Mouse (Mus musculus) embryonic facial prominence, embryonic 13.5 days (tissue): Measurements from ENCODE around the gene Olfr218. TPM values are rescaled to one million over a fixed set of nuclear protein-coding genes. Genes with fewer than 3 reads are reported as not detected.
"Not testable (repeated sequence)": the region's sequence is repeated elsewhere in the genome, so short reads cannot be mapped to it uniquely, and the experiment has no call there.

Experiments used
- ATAC-seq: fragments of 200-750 bp; cut with Nextera tagmentation; 2 replicates; pipeline ENCODE4 v1.8.0; 2017; ENCODE audit warnings: low read depth; ENCODE audit not compliant: insufficient number of reproducible peaks, insufficient read depth, low FRiP score, low TSS enrichment
- H3K27ac ChIP-seq: fragments of 300-500 bp; sonication (generic); 2 replicates; pipeline ENCODE4 v1.5.1; 2015; ENCODE audit warnings: moderate library complexity, mild to moderate bottlenecking, inconsistent platforms
- H3K27me3 ChIP-seq: fragments of 300-500 bp; sonication (generic); 2 replicates; pipeline ENCODE4 v1.6.1; 2015; ENCODE audit warnings: mild to moderate bottlenecking, inconsistent platforms
- H3K36me3 ChIP-seq: fragments of 300-500 bp; sonication (generic); 2 replicates; pipeline ENCODE4 v1.6.1; 2015; ENCODE audit warnings: mild to moderate bottlenecking, inconsistent platforms
- H3K4me1 ChIP-seq: fragments of 300-500 bp; sonication (generic); 2 replicates; pipeline ENCODE4 v1.6.1; 2015; ENCODE audit warnings: inconsistent platforms
- H3K4me2 ChIP-seq: fragments of 300-500 bp; sonication (generic); 2 replicates; pipeline ENCODE4 v1.6.1; 2015; ENCODE audit warnings: moderate library complexity, mild to moderate bottlenecking, inconsistent platforms
- H3K4me3 ChIP-seq: fragments of 300-500 bp; sonication (generic); 2 replicates; pipeline ENCODE4 v1.5.1; 2015; ENCODE audit warnings: mild to moderate bottlenecking, inconsistent platforms
- H3K9ac ChIP-seq: fragments of 300-500 bp; sonication (generic); 2 replicates; pipeline ENCODE4 v1.6.1; 2015; ENCODE audit warnings: mild to moderate bottlenecking, inconsistent platforms
- H3K9me3 ChIP-seq: fragments of 300-500 bp; sonication (generic); 2 replicates; pipeline ENCODE4 v1.6.1; 2016; ENCODE audit warnings: inconsistent platforms
- WGBS: fragments of 180-500 bp; shearing (Covaris S2); methylation state at CpG from one replicate; pipeline ENCODE4 v1.1.7; 2015; ENCODE audit warnings: mixed read lengths; 5-methylcytosine and 5-hydroxymethylcytosine counted together
- polyA plus RNA-seq: library from polyadenylated mRNA; unstranded; fragments of >200 nt; fragmentation: Nextera tagmentation; extraction: Ambion mirVana; gene quantifications from 2 replicates; pipeline ENCODE4 v1.2.1, GENCODE M21; 2015

Gene Olfr218
- not detected in 2 replicates for polyA plus RNA-seq

- Histone ChIP-seq H3K27me3 (no peaks in the 10 kb centered on the region), H3K36me3 (no peaks in the 10 kb centered on the region), H3K4me3 (no peak within 1 kb of the TSS), H3K4me2 (no peak within 1 kb of the TSS), H3K27ac (no peak within 1 kb of the TSS), H3K4me1 (no peaks in the 10 kb centered on the region), H3K9ac (no peak within 1 kb of the TSS), H3K9me3 (no peaks in the 10 kb centered on the region)
- WGBS, result 60% methylated on average over 5 of the region's 5 CpGs
- ATAC-seq, result no peak
Measured at GRCm38 (mm10) chr1:173197508-173197907, at the start of gene Olfr218. Olfr218 (plus strand) TSS chr1:173197808.

DNA sequence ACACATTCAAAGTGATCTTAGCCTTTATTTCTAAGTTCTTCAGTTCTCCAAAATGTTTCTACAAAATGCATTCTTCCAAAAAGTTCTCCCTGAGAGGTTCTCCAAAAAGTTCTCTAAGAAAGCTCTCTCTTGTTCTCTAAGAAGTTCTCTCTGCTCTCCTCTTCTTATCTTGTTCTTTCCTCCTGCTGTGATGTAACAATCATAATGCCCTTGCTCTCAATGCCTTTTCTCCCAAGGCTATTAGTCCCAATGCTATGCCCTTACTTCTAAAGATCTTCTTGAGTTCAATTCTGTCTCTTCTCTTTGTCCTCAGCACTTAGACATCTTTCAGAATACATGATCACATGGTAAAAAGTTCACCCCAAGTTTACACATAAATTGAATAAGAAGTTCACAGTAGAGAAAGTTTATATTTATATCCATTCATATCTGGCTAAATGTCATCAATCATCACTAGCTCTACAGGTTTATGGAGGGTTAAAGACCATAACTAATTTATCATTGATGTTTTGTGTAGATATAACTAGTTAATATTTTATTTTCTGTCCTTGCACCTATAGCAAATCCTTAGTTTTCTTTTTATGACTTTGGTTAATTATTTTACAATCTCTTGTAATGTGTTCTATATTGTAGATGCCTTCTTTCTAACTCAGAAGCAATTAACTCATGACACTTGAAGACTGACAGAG, 23.3 kb upstream of the Olfr218 start:
- Histone ChIP-seq H3K27ac (no peak overlapping the region), H3K4me3 (no peak overlapping the region), H3K4me1 (no peaks in the 10 kb centered on the region), H3K4me2 (no peak overlapping the region), H3K9me3 (no peaks in the 10 kb centered on the region), H3K36me3 (no peaks in the 10 kb centered on the region), H3K27me3 (no peaks in the 10 kb centered on the region), H3K9ac (no peak overlapping the region)
- no peak for ATAC-seq

GRCm38 (mm10) chr1:173190540-173190939, 7.1 kb upstream of the Olfr218 start, which contains the start of gene Olfr1406:
Olfr1406 (minus strand) TSS chr1:173190640.
- 59% methylated on average over 3 of the region's 3 CpGs for WGBS
- H3K4me1 ChIP-seq, result no peaks in the 10 kb centered on the region

GRCm38 (mm10) chr1:173192059-173192458, 5.5 kb upstream of the Olfr218 start:
- Histone ChIP-seq H3K27ac (no peak overlapping the region), H3K4me2 (no peak overlapping the region), H3K4me1 (no peaks in the 10 kb centered on the region), H3K4me3 (no peak overlapping the region), H3K27me3 (no peaks in the 10 kb centered on the region), H3K9ac (no peak overlapping the region), H3K36me3 (no peaks in the 10 kb centered on the region), H3K9me3 (no peaks in the 10 kb centered on the region)
- 71% methylated on average over 3 of the region's 3 CpGs for WGBS
- no peak for ATAC-seq

More at GRCm38 (mm10) chr1:173190540-173190939, 7.1 kb upstream of the Olfr218 start, which contains the start of gene Olfr1406:
- H3K9ac ChIP-seq, result no peak within 1 kb of the TSS
- H3K36me3 ChIP-seq, result no peaks in the 10 kb centered on the region
- no peaks in the 10 kb centered on the region for H3K9me3 ChIP-seq
- H3K27ac ChIP-seq, result no peak within 1 kb of the TSS
- no peak within 1 kb of the TSS for H3K4me3 ChIP-seq
- no peak for ATAC-seq
- no peak within 1 kb of the TSS for H3K4me2 ChIP-seq
- H3K27me3 ChIP-seq, result no peaks in the 10 kb centered on the region

- Histone ChIP-seq H3K9ac (no peak overlapping the region), H3K27me3 (no peaks in the 10 kb centered on the region), H3K4me2 (no peak overlapping the region), H3K9me3 (no peaks in the 10 kb centered on the region), H3K27ac (no peak overlapping the region), H3K36me3 (no peaks in the 10 kb centered on the region), H3K4me1 (no peaks in the 10 kb centered on the region), H3K4me3 (no peak overlapping the region)
- WGBS, result 78% methylated on average over 2 of the region's 2 CpGs
- ATAC-seq, result no peak
Measured at GRCm38 (mm10) chr1:173196359-173196758, 1.2 kb upstream of the Olfr218 start.

GRCm38 (mm10) chr1:173212092-173212491, 14.5 kb downstream of the Olfr218 start, which contains the start of gene Olfr1404:
Olfr1404 (plus strand) TSS chr1:173212392.
- no peaks in the 10 kb centered on the region for H3K4me1 ChIP-seq
- no peak within 1 kb of the TSS for H3K27ac ChIP-seq
- no peak within 1 kb of the TSS for H3K9ac ChIP-seq
- H3K4me3 ChIP-seq, result no peak within 1 kb of the TSS
- ATAC-seq, result no peak
- no peak within 1 kb of the TSS for H3K4me2 ChIP-seq
- H3K9me3 ChIP-seq, result no peaks in the 10 kb centered on the region
- no peaks in the 10 kb centered on the region for H3K27me3 ChIP-seq
- no peaks in the 10 kb centered on the region for H3K36me3 ChIP-seq
- 80% methylated on average over 5 of the region's 5 CpGs for WGBS

DNA sequence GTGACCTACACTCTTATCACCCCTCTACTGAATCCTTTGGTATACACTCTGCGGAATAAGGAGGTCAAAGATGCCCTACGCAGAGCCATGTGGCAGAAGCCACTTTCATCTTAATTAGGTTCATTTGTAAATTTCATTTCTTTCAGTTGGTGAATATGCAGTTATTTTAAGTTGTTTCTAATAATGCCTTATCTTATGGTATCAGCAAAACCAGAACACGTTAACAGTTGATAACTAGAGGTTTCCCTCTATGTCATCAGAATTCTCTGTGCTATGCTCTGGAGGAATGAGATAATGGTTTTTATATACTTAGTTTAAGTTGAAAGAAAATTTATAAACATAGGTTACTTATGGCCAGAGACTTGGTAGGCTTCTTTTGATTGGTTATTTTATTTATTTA, 18.9 kb downstream of the Olfr218 start:
- H3K9me3 ChIP-seq, result no peaks in the 10 kb centered on the region
- ATAC-seq, result no peak
- H3K27me3 ChIP-seq, result no peaks in the 10 kb centered on the region
- no peaks in the 10 kb centered on the region for H3K4me1 ChIP-seq
- no peak overlapping the region for H3K4me2 ChIP-seq
- no peak overlapping the region for H3K27ac ChIP-seq
- no peak overlapping the region for H3K9ac ChIP-seq
- no peak overlapping the region for H3K4me3 ChIP-seq
- 91% methylated on average over 3 of the region's 3 CpGs for WGBS
- H3K36me3 ChIP-seq, result no peaks in the 10 kb centered on the region

- no peaks in the 10 kb centered on the region for H3K4me1 ChIP-seq
- ATAC-seq, result no peak
- no peaks in the 10 kb centered on the region for H3K9me3 ChIP-seq
- WGBS, result 85% methylated on average over 2 of the region's 2 CpGs
- H3K4me2 ChIP-seq, result no peak within 1 kb of the TSS
- H3K4me3 ChIP-seq, result no peak within 1 kb of the TSS
- no peaks in the 10 kb centered on the region for H3K36me3 ChIP-seq
- no peak within 1 kb of the TSS for H3K27ac ChIP-seq
- H3K27me3 ChIP-seq, result no peaks in the 10 kb centered on the region
- no peak within 1 kb of the TSS for H3K9ac ChIP-seq
Measured at GRCm38 (mm10) chr1:173227081-173227480, 29.5 kb downstream of the Olfr218 start, which contains the start of gene Fcer1a. Fcer1a (minus strand) TSS chr1:173227214.

DNA sequence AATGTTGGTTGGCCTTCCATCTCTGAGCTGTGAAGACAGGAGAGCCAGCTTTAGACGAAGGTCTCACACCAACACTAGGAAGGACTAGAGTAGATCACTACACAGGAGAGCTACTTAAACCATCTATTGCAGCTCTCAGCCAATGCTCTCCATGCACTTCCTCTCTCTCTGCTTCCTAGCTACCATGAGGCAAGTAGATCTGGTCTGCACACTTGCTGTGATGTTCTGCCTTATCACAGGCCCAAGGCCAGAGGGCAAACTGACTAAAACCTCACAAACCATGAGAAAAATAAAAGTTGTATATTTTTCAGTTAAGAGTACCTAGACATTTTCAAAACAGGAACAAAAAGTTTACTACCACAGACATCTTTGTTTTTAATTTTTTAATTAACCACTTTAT, 39.4 kb downstream of the Olfr218 start:
- 86% methylated on average over 1 of the region's 1 CpGs for WGBS
- H3K9ac ChIP-seq, H3K4me1 ChIP-seq, ATAC-seq, H3K9me3 ChIP-seq, H3K27me3 ChIP-seq, H3K36me3 ChIP-seq, H3K27ac ChIP-seq, H3K4me3 ChIP-seq, H3K4me2 ChIP-seq: not testable (repeated sequence)

DNA sequence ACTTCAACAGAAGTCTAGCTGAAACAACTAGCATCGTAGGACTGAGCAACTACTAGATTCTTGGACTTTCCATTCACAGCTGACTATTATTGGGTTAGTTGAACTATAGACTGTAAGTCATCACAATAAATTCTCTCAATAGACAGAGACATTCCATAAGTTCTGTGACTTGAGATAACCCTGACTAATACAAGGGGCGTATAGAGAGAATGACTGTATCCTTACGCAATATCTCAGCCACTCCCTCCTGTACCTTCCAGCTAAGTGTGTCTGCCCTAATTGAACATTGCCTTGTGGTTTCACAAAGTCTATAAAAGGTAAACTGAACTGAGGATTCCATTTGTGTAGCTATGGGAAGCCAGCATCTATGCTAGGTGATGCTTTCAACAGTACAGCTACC, 52.3 kb downstream of the Olfr218 start:
- Histone ChIP-seq H3K27ac (no peak overlapping the region), H3K4me2 (no peak overlapping the region), H3K4me3 (no peak overlapping the region), H3K27me3 (no peaks in the 10 kb centered on the region), H3K36me3 (no peaks in the 10 kb centered on the region), H3K9ac (no peak overlapping the region), H3K4me1 (no peaks in the 10 kb centered on the region), H3K9me3 (no peaks in the 10 kb centered on the region)
- WGBS, result 92% methylated on average over 3 of the region's 3 CpGs
- no peak for ATAC-seq
